14 mouse cellular contexts compared by ENCODE assay signal in genomic region chr12:29141855-29142254, GRCm38 (mm10).
DNase-seq lines count a peak whose midpoint lies in the region; ATAC-seq and TF ChIP-seq lines count a peak whose summit lies in the region.
"Had no signal": no experiment of that assay in that cellular context is flagged by ENCODE, and none has a peak within 500 bp of the region (broad histone marks: within the 10 kb centered on the region; RNA-seq: fewer than 3 reads in every experiment).

No protein-coding gene starts in this region.

- H3K4me2 ChIP-seq in forebrain, embryonic 13.5 days = no peak overlapping the region
- H3K4me2 ChIP-seq in hindbrain, embryonic 13.5 days = peak overlapping the region; percentile 22; the same call in 1 of the 2 replicates
- H3K4me2 ChIP-seq in midbrain, postnatal 0 days (ENCODE audit: low read depth, low read length, poor library complexity, severe bottlenecking) = no peak overlapping the region
- H3K4me2 ChIP-seq: limb, embryonic 13.5 days had no signal

- H3K4me1 ChIP-seq in forebrain, embryonic 13.5 days = peaks cover 35% of the 10 kb centered on the region
- 0 out of 2 replicates have a peak, but pooled peaks cover 12% of the 10 kb centered on the region for H3K4me1 ChIP-seq in forebrain, embryonic 10.5 days
- peaks cover 50% of the 10 kb centered on the region for H3K4me1 ChIP-seq in cerebellum, adult 2 months (ENCODE audit: control insufficient read depth, insufficient read depth, low read length)
- H3K4me1 ChIP-seq in hindbrain, embryonic 13.5 days (replicated peaks) = peaks cover 45% of the 10 kb centered on the region
- H3K4me1 ChIP-seq in midbrain, postnatal 0 days (ENCODE audit: insufficient read depth, low read length) = peaks cover 19% of the 10 kb centered on the region
- no peaks in the 10 kb centered on the region for H3K4me1 ChIP-seq in lung, adult 2 months (ENCODE audit: control insufficient read depth, insufficient read depth, low read length)

- TF ChIP-seq POLR2A in cerebellum, adult 2 months (IDR thresholded peaks at IDR 0.05; ENCODE audit: borderline replicate concordance, insufficient read depth, low read length) = no peak
- no peak for TF ChIP-seq POLR2A in lung, adult 2 months (IDR thresholded peaks at IDR 0.05; ENCODE audit: borderline replicate concordance, extremely low read depth, low read depth, low read length)

- H3K36me3 ChIP-seq in forebrain, embryonic 13.5 days (ENCODE audit: poor library complexity, severe bottlenecking) = no peaks in the 10 kb centered on the region
- no peaks in the 10 kb centered on the region for H3K36me3 ChIP-seq in forebrain, embryonic 10.5 days (replicated peaks)
- H3K36me3 ChIP-seq in hindbrain, embryonic 13.5 days = no peaks in the 10 kb centered on the region
- H3K36me3 ChIP-seq in midbrain, postnatal 0 days (ENCODE audit: insufficient read depth, low read length) = no peaks in the 10 kb centered on the region
- H3K36me3 ChIP-seq: heart, embryonic 10.5 days; limb, embryonic 13.5 days had no signal

- H3K4me3 ChIP-seq in forebrain, embryonic 13.5 days = no peak overlapping the region
- no peak overlapping the region for H3K4me3 ChIP-seq in forebrain, embryonic 10.5 days
- peak overlapping the region; percentile 32 for H3K4me3 ChIP-seq in cerebellum, adult 2 months (replicated peaks; ENCODE audit: insufficient read depth, low read depth, low read length)
- H3K4me3 ChIP-seq in hindbrain, embryonic 13.5 days = no peak overlapping the region
- no peak overlapping the region for H3K4me3 ChIP-seq in midbrain, postnatal 0 days (ENCODE audit: low read depth, low read length)
- no peak overlapping the region for H3K4me3 ChIP-seq in lung, adult 2 months (replicated peaks; ENCODE audit: extremely low read depth, low read depth, low read length)
- H3K4me3 ChIP-seq: heart, embryonic 10.5 days; limb, embryonic 13.5 days; myocyte had no signal

- ATAC-seq in forebrain, embryonic 13.5 days = no peak
- ATAC-seq in hindbrain, embryonic 13.5 days (ENCODE audit: low FRiP score) = no peak
- ATAC-seq in midbrain, postnatal 0 days (ENCODE audit: low FRiP score) = no peak

- peak overlapping the region; percentile 77 for H3K27ac ChIP-seq in forebrain, embryonic 13.5 days
- H3K27ac ChIP-seq in forebrain, embryonic 10.5 days = no peak overlapping the region
- H3K27ac ChIP-seq in cerebellum, adult 2 months (ENCODE audit: insufficient read depth, low read length) = peak overlapping the region; percentile 40
- peak overlapping the region; percentile 87 for H3K27ac ChIP-seq in hindbrain, embryonic 13.5 days
- peak overlapping the region; percentile 73 for H3K27ac ChIP-seq in midbrain, postnatal 0 days (ENCODE audit: low read depth, low read length)
- H3K27ac ChIP-seq: heart, embryonic 10.5 days; limb, embryonic 13.5 days had no signal

- DNase-seq in forebrain, embryonic 10.5 days (ENCODE audit: extremely low spot score, low spot score) = no peak
- DNase-seq in cerebellum, adult 2 months = peak in 1 of 2 experiments; percentile 39
- peak; percentile 31 for DNase-seq in midbrain, postnatal 0 days (ENCODE audit: low spot score)
- DNase-seq in lung, adult 2 months = no peak
- no peak for DNase-seq in kidney, adult 11 months
- DNase-seq in ovary, postnatal 10 days (ENCODE audit: low spot score) = no peak
- DNase-seq: kidney, postnatal 25 days; lung, postnatal 10 days; thymus, postnatal 25 days had no signal

- TF ChIP-seq CTCF in cerebellum, adult 2 months (IDR thresholded peaks at IDR 0.05; ENCODE audit: borderline replicate concordance, insufficient read depth, low read depth, low read length) = no peak
- no peak for TF ChIP-seq CTCF in midbrain, postnatal 0 days (IDR thresholded peaks at IDR 0.05)
- no peak for TF ChIP-seq CTCF in lung, adult 2 months (IDR thresholded peaks at IDR 0.05; ENCODE audit: insufficient read depth, low read length)

- H3K9me3 ChIP-seq in forebrain, embryonic 13.5 days (replicated peaks) = no peaks in the 10 kb centered on the region
- H3K9me3 ChIP-seq in forebrain, embryonic 10.5 days = no peaks in the 10 kb centered on the region
- H3K9me3 ChIP-seq in hindbrain, embryonic 13.5 days = no peaks in the 10 kb centered on the region
- H3K9me3 ChIP-seq in midbrain, postnatal 0 days (ENCODE audit: low read length) = no peaks in the 10 kb centered on the region
- H3K9me3 ChIP-seq: heart, embryonic 10.5 days; limb, embryonic 13.5 days had no signal

- 74% methylated on average over 8 of the region's 8 CpGs for WGBS in forebrain, embryonic 13.5 days
- WGBS in forebrain, embryonic 10.5 days = 90% methylated on average over 8 of the region's 8 CpGs
- WGBS in cerebellum, adult 2 months = 24% methylated on average over 8 of the region's 8 CpGs
- WGBS in hindbrain, embryonic 13.5 days = 73% methylated on average over 8 of the region's 8 CpGs
- 59% methylated on average over 8 of the region's 8 CpGs for WGBS in midbrain, postnatal 0 days
- 86% methylated on average over 8 of the region's 8 CpGs for WGBS in lung, adult 2 months

- no peak overlapping the region for H3K9ac ChIP-seq in forebrain, embryonic 13.5 days
- H3K9ac ChIP-seq in hindbrain, embryonic 13.5 days = peak overlapping the region; percentile 14; the same call in 1 of the 2 replicates
- H3K9ac ChIP-seq in midbrain, postnatal 0 days (replicated peaks; ENCODE audit: low read length, poor library complexity, severe bottlenecking) = no peak overlapping the region
- H3K9ac ChIP-seq: limb, embryonic 13.5 days had no signal

- H3K27me3 ChIP-seq in forebrain, embryonic 13.5 days = no peaks in the 10 kb centered on the region
- no peaks in the 10 kb centered on the region for H3K27me3 ChIP-seq in forebrain, embryonic 10.5 days (ENCODE audit: poor library complexity, severe bottlenecking)
- H3K27me3 ChIP-seq in cerebellum, adult 2 months (ENCODE audit: control insufficient read depth, insufficient read depth, low read length) = no peaks in the 10 kb centered on the region
- H3K27me3 ChIP-seq in hindbrain, embryonic 13.5 days = no peaks in the 10 kb centered on the region
- no peaks in the 10 kb centered on the region for H3K27me3 ChIP-seq in midbrain, postnatal 0 days (ENCODE audit: insufficient read depth, low read length)
- H3K27me3 ChIP-seq: limb, embryonic 13.5 days had no signal
